Mouse (Mus musculus) embryo, embryonic 11 days (tissue): ENCODE measurements at regions not wholly inside any gene's neighbourhood (a gene's known extent, or its start where the extent isn't known, plus 50 kb on each side); places are given as distances from the start of the nearest gene placed in this dataset.

Source experiments
- DNase-seq: peaks from one replicate; pipeline ENCODE4 v3.0.0-alpha.2; 2015

DNA sequence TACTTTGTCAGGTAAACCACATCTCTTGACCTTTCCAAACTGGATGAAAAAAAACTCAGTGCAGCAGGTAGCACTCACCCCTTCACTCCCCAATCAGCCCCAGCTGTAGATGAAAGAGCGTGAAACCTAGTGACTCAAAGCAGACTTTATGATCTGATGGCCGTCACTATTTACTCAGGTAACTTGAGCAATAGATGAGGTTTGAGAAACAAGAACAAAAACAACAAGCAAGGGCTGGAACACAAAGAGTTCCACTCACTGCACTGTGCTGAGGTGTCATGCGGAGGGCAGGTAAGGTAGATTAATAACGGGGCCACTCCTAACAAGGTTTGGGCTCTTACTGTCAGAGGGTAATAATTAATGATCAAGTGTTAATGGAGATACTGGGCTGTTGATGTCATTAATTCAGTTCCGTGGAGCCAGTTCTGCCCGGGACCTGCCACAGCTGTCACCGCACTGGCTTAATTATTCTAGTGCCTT, 170.4 kb upstream of the Zeb2 start:
- DNase-seq: peak; percentile 14

DNA sequence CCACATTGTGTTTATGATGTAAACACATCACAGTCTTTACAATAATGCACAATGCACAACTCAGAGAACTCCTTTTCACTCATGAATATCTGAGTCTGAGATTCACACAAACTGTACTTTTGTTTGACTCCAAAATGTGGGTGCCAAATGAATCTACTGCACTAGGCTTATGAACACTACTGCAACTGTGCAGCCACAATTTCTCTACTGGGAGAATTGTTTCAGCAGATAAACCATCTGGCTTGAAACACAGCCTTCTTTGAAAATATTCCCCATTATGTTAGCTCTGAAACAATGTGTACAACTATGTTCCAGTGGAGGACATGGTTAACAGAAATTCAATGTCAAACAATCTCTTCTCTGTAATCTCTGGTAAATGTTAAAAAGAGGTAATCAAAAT, 166.6 kb upstream of the Zeb2 start:
- DNase-seq: no peak

DNA sequence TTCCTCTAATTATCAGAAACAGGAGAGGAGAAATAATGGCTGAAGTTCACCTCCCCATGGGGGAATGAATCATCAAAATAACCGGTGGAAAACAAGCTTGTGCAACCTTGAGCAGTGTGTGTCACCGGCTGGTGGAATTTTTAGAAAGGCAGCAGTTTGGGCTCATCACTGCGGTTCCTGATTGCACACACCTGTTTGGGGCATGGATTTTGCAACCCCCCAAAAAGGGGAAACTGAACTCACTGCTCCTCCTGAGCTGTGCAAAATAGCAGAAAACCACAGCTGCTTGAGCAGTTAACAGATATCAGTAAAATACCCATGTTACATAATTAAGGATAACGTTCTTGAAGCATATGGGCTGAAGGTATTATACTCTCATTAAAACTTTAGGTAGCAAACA, 162.3 kb upstream of the Zeb2 start:
- no peak for DNase-seq

DNA sequence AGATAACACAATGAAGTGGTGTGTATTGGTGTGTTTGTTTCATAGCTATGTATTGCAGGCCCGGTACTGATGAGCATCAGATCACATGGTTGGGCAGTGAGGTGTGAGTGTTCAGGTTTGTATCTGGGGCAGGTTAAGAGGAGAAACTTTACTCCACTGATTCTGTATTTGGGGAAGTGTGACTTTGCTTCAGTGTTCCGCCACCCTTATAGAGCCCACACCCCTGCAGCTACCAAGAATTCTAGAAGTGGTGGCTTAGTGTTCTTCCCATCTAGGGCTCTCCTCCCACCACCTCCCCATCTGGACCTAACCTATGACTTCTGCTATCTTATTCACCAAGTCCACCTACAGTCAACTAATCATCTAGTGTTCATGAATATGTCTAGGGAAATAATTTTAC, 160.4 kb upstream of the Zeb2 start:
- DNase-seq: no peak

DNA sequence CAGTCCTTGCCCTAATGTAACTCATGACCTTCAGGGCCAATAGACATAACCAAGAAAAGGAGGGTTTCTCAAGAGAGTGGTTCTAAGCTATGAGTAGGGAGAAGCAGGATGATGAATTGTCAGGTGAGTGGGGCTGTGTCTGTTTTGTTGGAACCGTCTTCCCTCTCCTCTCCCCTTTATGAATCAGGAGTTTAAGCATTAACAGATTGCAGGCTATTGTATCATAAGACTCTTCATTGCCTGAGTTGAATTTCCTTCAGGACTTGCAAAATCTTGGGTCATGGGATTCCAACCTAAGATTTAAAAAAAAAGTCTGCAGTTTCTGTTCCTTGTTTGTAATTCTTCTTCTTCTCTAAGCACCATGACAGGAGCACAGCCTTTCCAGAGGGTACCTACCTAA, 159.5 kb upstream of the Zeb2 start:
- DNase-seq: no peak

DNA sequence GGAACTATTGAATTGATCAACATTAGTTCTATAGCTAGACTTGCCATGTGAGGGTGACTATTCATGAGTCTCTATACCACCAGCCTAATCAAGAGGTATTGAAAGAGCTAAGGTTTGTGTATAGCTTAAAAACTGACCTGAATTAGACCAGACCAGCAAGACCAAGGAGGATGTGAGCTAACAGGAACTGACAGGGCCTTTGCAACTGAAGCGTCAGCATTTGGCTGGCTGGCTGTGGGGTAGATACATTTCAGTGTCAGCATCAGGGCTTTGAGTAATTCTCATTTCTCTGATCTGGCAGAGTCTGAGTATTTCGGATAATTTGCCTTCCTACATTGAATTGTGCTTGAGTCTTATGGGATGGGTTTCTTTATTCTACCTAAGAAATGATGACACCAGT, 152.8 kb upstream of the Zeb2 start:
- no peak for DNase-seq

DNA sequence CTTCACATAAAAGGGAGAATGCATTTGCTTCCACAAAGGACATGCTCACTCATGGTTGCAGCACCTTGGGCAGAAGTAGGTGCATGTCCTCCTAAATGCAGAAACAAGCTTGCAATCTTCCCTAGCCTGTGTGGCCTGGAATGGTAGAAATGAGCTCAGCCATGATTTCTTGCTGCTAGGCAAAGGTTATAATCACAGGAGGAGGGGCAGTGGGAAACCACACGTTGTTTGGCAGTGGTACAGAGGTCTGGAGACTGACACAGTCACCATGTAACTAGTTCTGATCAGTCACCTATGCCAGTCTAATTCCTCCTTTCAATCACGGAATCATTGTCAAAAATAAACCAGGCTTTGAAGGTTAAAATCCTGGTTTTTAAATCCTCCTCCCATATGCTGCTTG, 148.6 kb upstream of the Zeb2 start:
- DNase-seq: no peak

DNA sequence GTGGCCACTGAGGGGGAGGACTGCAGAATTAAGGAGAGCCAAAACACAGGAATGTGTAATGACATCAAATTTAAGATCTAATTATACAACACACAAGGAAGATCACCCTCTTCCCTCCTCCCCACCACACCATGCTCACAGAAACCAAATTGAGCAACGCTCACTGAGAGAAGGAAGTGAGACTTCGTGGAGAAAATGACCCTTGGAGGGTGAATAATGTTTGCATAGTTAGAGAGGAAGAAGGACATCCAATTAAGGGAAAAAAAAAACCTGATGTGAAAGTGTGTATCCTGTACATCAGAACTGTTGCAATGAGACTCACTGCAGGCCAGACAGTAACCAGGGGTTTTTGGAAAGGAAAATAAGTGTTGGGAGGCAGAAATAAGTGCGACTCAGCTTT, 144.8 kb upstream of the Zeb2 start:
- no peak for DNase-seq

DNA sequence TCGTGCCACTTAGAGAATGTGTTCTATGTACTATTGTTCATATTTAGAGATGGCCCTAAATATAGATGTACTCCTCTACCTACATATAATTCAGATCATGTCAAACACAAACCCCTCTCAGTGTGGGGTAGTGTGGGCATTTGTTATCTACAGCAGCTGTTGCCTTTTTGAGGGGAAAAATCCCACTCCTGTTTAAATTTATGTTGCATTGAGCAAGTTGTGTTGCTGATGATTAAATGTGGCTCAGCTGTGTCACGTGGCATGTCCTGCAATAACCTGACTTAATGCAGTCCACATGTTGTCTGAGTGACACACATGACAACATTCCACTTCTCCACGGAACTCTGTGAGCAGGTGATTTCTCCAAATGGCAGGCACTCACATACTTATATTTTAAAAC, 141.7 kb upstream of the Zeb2 start:
- DNase-seq: peak; percentile 30

DNA sequence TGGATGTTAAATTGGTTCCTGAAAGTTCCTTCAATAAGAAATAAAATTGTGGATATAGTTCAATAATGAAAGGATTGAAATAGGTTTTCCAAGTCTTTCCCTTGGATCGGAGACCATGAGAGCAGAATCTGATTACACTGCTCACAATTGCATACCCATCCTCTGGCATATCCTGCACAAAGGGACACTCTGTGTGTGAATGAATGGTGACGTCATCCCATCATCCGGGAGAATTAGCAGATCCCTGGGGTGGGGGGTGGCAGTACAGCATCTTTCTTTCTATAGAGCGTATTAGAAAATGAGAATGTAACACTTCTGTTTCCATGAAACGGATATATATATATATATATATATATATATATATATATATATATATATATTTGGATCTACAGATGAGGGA, 139.2 kb upstream of the Zeb2 start:
- no peak for DNase-seq

DNA sequence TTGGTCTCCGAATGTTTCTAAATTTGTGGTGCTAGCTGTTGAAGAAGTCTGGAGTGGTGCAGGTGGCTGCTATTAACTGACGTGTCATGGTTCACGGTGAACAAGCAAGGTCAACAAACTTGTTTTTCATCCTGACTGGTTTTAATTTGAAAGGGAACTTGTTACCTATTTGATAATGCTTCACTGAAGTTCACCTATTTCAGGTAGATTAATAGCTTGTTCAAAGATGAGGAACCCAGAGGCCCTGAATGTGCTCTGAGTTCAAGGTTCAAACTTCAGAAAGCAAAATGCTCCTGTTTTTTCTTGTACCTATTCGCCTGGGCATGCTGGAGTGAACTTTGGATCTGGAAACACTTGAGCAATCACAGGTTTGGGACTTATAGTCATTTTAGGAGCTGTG, 136.7 kb upstream of the Zeb2 start:
- DNase-seq: no peak

DNA sequence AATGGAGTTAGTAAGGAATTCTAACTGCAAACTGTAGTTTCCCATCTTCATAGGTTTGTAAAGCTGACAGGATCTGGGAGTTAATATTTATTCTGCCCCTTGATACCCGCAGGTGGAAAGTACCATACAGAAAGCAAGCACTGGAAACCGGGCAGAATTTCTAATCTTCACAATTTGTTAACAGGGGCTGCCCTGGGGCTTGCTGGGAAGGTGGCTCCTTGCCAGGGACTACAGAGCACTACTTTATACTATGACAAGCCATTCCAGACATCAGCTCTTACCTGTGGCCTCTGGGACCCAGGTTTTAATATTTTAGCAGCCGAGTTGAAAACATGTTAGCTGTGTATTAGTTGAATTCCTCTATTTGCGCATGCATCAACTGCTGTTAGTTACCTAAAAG, 135.1 kb upstream of the Zeb2 start:
- DNase-seq: no peak

DNA sequence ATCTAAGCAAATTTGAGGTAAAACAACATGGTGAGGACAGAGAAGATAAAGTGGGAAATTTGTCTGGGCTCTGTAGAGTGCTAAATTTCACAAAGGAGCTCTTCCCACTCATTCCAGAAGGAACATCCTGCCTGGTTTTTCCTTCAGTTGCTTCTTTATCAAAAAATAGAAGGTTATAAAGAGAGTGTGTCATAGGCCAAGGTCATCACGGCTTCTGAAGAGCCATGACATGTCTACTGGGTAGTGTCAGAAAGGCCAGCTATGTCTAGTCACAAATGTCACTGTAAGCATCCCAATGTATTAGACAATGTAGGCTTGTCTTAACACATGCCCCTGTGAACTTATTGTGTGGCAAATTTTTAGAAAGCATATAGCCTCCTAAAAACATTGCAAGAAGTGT, 132.5 kb upstream of the Zeb2 start:
- DNase-seq: no peak

DNA sequence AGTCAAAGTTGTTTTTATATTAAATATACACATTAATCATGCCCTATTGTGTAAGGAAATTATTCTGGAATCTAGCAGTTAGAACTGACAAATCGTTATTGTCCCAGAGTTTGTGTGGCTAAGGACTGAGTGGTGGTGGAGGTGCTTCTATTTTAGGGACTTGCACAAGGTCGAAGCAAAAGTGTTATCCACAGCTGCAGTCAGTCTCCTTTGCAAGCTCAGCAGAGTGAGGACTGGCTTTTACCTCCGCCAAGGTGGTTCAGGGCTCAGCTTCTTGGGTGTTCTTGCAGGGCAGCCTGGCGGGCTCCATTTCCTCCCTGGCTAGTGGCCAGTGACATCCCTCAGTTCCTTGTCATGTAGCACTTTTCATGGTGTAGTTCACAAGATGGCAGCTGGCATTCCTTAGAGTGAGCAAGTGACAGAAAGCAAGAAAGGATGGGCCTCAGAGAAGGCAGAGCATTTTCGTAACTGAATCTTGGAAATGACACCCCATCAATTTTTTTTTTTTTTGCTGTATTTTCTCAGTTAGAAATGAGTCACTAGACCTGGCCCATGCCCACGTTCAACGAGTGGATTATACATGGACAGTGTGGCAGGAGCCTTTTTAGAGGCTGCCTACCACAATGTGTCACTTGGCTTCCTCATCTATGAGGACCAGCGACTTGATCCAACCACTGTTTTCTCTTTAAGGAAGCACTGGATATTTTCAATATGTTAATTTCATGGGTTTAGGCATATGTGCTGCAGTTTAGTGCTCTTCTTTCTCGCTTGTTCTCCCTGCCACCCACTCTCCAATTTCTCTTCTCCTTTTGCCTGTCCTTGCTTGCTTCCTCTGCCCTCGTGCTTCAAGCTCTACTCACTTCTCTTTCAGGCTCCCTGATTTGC, 129.1 kb upstream of the Zeb2 start:
- DNase-seq: no peak

DNA sequence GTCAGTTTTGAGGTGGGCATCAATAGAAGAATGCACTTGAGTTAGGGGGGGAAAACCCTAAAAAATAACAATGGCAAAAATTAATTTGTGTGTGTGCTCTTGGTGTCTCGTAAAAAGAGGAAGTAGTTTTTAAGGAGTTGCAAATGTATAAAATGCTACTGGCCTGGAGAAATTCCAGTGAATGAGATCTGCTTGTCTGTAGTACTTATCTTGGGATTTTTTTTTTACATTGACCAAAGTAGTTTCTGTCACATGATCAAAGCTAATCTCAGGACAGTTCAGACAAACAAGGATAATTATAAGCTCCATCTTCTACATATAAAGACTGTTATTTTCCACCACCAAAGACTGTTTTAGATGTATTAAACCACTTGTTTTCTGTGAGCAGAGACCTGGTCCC, 128.3 kb upstream of the Zeb2 start:
- no peak for DNase-seq

DNA sequence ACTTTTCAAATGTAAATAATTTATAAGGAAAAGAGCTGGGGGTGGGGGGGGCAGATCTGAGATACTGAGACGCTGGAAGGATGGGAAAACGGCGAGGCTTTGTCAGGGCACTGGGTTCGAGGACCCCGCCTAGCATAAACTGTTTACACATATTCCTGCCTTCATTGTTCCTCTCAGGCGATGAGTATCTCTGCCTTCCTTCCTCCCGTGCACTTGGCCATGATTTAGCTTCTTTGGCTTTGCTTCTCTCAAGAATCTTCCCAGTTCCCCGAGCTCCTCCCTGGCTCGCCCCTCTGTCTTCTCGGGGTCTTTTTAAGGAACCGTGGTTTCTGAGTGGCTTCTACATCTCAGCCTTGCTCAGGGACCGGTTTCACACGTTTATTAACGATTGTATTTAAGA, 127.3 kb upstream of the Zeb2 start:
- no peak for DNase-seq

DNA sequence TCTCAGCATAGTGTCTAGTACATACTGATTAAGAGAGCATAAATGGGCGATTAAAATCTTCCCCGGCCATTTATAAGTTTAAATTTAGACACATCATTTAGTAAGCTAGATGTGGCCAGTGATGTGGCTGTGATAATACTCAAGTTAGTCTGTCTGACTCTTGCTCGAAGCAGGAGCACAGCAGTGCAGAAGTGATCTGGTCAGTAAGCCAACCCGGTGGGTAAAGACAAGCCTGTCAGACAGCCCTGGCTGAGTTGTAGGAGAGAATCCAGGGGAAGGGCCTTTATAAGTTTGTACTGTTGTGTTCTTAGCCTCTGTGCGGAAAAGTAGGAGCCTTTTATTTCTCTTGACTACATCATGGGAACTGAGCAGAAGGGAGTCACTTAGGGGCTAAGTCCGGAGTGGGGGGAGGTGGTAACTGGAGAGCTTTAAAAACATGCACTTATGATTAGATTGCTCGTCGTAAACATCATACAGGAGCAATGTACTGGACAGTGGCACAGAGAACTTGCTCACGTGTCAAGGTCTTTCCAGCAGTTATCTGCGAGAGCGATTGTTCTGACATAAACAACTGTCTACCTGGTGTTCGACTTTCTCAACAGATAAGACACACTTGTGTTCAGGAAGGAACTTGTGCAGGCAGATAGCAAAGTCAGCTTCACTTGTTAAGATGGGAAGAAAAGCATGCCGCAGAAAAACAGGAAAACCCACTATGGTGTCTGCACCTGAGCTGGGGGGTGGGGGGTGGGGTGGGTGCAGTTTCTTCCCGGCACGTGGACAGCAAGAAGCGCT, 122.5 kb upstream of the Zeb2 start:
- DNase-seq: no peak

DNA sequence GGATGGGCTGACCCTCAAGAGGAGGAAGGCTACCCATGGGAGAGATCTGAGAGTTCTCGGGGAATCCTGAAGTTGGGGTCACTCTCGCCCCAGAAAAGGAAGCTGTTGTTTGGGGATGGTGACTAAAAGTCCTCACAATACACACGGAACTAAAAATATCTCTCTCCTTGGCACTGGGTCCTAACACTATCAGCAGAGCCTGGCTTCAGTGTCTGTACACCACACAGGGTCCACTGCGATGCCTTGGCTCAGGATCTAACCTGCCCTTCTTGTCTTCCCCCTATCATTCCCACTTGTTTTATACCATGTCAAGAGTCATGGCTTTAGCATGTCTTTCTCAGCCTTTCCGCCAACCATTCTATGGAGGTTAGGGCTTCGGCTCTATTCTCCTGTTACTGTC, 121.8 kb upstream of the Zeb2 start:
- DNase-seq: no peak

DNA sequence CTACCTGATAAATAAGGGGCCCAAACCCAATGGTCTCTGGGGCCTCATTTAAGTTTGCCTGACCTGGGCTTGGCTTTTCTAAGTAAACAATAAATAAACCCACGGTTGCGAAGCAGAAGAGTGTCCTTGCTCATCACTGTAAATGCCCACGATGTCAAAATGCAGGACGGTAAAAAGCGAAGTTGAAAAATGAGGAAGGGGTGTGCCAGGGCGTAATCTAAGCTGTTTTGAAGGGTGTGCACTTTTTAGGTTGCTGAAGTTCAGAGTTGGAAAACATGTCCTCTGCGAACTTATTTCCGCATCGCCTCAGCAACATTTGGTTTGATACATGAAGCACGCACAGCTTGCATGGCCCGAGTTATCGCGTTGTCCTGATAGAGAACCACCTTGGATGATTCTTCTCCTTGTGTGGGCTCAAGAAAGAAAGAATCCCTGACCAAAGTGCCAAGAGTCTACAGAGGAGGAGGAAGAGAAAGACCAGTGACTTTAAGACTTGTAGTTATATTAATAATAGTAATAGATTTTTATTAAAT, 119.0 kb upstream of the Zeb2 start:
- no peak for DNase-seq

DNA sequence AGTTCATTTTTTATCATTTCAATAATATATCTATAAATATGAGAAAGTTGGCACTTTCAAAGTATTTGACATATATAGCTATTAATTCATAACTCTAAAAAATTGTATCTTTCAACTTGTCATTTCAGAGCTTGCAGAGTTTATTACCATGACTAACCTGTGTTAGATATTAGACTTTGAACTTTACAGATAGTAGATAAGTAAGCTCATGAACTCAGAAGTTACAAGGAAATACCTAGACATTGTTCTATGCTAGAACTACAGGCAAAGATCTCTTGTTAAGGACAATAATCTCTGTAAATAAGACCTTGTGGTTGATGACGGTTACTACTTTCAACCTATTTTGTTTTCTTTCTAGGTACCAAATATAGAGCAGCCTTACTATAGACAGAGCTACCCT, 117.0 kb upstream of the Zeb2 start:
- no peak for DNase-seq

DNA sequence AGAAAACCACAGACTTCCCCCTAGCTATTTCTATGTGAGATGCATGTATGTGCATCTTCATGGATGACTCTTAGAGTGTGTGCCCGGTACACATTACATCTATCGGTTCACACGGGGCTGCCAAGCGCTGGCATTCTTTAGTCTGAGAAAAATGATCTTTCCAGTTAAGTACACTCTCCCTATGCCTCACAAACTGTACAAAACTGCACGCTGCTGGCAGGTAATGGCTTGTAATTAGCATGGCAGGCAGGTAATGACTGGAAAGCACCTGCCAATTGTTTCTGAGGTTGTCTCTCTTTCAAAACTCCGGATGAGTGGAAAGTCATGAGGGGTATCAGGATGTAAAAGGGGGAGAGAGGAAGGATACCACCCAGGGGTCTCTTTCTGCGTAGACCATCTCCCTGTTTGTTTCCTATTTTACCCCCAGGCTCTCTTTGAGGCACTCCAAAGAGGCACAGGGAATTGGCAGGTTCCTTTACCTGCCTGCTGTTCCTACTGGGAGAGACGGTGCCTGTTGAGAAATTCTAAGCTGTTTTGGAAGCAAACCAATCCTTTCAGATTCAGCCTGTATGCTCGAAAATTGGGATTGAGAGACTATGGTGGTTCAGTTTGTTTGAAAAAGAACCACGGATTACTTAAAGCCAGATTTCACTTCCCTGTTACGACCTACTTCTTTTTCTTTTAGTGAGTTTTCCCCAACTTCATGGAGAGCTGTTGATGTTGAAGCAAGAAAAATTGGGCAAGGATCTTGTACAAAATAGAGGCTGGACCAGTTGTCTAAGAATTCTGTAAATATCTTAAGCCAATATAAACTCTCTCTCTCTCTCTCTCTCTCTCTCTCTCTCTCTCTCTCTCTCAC, 113.4 kb upstream of the Zeb2 start:
- no peak for DNase-seq

DNA sequence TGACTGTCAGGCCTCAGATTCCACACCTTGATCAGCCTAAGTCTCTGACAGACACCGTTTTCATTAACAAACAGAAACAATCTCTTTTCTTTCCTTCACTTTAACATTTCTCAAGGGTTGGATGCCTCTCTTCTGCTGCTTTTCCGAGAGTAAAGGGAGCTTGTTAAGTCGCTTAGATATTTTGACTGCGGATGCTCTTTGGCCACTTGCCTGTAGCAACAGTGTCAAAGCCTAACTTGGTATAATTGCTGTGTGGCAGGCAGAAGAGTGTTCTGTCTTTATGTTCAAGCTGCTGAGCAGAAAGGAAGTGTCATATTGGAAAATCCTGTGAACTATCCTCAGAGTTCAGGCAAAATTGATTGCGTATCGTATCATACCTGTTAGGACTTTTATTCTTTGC, 112.3 kb upstream of the Zeb2 start:
- DNase-seq: no peak
